Mouse (Mus musculus): Measurements from ENCODE around the gene Pwwp2b.

GRCm38 (mm10) chr7:139252566-139252965 is 4.3 kb downstream of the Pwwp2b start:
- TF ChIP-seq CTCF (IDR thresholded peaks at IDR 0.05; ENCODE audit: control insufficient read depth, insufficient read depth, insufficient replicate concordance, low read depth, low read length) (no peak), POLR2A (IDR thresholded peaks at IDR 0.05; ENCODE audit: control insufficient read depth, low read depth, low read length) (no peak)
